Mouse (Mus musculus): ENCODE results near the gene Zfp292. TPM values are rescaled to one million over a fixed set of nuclear protein-coding genes. Genes with fewer than 3 reads are reported as not detected.

The Zfp292 gene
- polyA plus RNA-seq, 2 experiments: 11.9 to 23.2 TPM

GRCm38 (mm10) chr4:34901166-34901565 lies 18.4 kb upstream of the Zfp292 start:
- Histone ChIP-seq H3K9me3 (ENCODE audit: control insufficient read depth, low read length) (no peaks in the 10 kb centered on the region), H3K27ac (replicated peaks; ENCODE audit: low read depth, low read length) (no peak overlapping the region), H3K4me2 (replicated peaks; ENCODE audit: low read depth, low read length, severe bottlenecking) (no peak overlapping the region), H3K4me1 (ENCODE audit: control insufficient read depth, insufficient read depth, low read length) (no peaks in the 10 kb centered on the region), H3K36me3 (ENCODE audit: control insufficient read depth, insufficient read depth, low read length) (no peaks in the 10 kb centered on the region), H3K4me3 (replicated peaks; ENCODE audit: low read length) (no peak overlapping the region), H3K27me3 (ENCODE audit: control insufficient read depth, insufficient read depth, low read length) (no peaks in the 10 kb centered on the region), H3K9ac (ENCODE audit: low read depth, low read length, severe bottlenecking) (no peak overlapping the region)
- WGBS: 71% methylated on average over 4 of the region's 4 CpGs
- DNase-seq (ENCODE audit: low spot score): no peak
- no peak for ATAC-seq (ENCODE audit: low FRiP score, low read depth)
- no peak for TF ChIP-seq POLR2A (IDR thresholded peaks at IDR 0.05; ENCODE audit: borderline replicate concordance, extremely low read depth, insufficient read depth, insufficient read length)

DNA sequence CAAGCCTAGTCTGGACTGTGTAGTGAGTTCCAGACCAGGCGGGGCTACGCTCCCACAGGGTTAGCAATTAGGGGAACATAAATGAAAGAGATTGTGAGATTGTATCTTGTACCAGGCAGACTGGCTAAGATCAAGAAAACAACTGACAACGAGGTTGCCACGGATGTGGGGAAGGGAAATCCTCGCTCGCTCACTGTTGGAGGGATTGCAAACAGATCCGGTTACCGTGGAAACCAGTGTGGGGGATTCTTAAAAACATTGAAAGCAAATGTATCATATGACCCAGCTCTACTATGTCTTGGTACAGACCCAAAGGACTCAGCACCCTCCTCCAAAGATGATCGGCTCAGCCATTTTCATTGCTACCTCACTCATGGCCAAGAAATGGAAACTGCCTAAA lies 17.4 kb upstream of the Zfp292 start:
- H3K27me3 ChIP-seq (ENCODE audit: control insufficient read depth, insufficient read depth, low read length): no peaks in the 10 kb centered on the region
- no peaks in the 10 kb centered on the region for H3K9me3 ChIP-seq (ENCODE audit: control insufficient read depth, low read length)
- H3K4me1 ChIP-seq (ENCODE audit: control insufficient read depth, insufficient read depth, low read length): no peaks in the 10 kb centered on the region
- H3K27ac ChIP-seq (replicated peaks; ENCODE audit: low read depth, low read length): no peak overlapping the region
- WGBS: 51% methylated on average over 9 of the region's 9 CpGs
- H3K36me3 ChIP-seq (ENCODE audit: control insufficient read depth, insufficient read depth, low read length): no peaks in the 10 kb centered on the region
- no peak overlapping the region for H3K4me3 ChIP-seq (replicated peaks; ENCODE audit: low read length)
- no peak for DNase-seq (ENCODE audit: low spot score)
- no peak for ATAC-seq (ENCODE audit: low FRiP score, low read depth)
- no peak overlapping the region for H3K9ac ChIP-seq (ENCODE audit: low read depth, low read length, severe bottlenecking)
- H3K4me2 ChIP-seq (replicated peaks; ENCODE audit: low read depth, low read length, severe bottlenecking): no peak overlapping the region
- TF ChIP-seq POLR2A (IDR thresholded peaks at IDR 0.05; ENCODE audit: borderline replicate concordance, extremely low read depth, insufficient read depth, insufficient read length): no peak

DNA sequence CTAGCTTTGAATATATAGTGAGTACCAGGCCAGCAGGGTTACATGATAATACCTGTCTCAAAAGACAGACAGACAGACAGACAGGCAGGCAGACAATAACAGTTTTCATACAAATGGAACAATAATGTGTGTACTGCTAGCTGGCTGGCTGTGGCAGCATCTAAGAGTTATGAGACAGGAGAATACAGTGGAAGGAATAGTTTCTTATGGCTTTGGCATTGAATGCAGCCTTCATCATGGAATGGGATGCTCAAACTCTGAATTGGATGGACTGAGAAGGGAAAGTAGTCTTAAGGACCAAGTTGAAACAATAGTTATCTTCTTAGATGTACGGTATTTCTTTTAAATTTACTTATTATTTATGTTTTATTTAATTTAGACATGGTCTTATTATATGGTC lies 16.6 kb upstream of the Zfp292 start:
- WGBS: 95% methylated on average over 1 of the region's 1 CpGs
- DNase-seq (ENCODE audit: low spot score) (no peak), ATAC-seq (ENCODE audit: low FRiP score, low read depth) (no peak)
- Histone ChIP-seq H3K27me3 (ENCODE audit: control insufficient read depth, insufficient read depth, low read length) (no peaks in the 10 kb centered on the region), H3K27ac (replicated peaks; ENCODE audit: low read depth, low read length) (no peak overlapping the region), H3K4me2 (replicated peaks; ENCODE audit: low read depth, low read length, severe bottlenecking) (no peak overlapping the region), H3K4me3 (replicated peaks; ENCODE audit: low read length) (no peak overlapping the region), H3K4me1 (ENCODE audit: control insufficient read depth, insufficient read depth, low read length) (no peaks in the 10 kb centered on the region), H3K9me3 (ENCODE audit: control insufficient read depth, low read length) (no peaks in the 10 kb centered on the region), H3K9ac (ENCODE audit: low read depth, low read length, severe bottlenecking) (no peak overlapping the region), H3K36me3 (ENCODE audit: control insufficient read depth, insufficient read depth, low read length) (no peaks in the 10 kb centered on the region)
- no peak for TF ChIP-seq POLR2A (IDR thresholded peaks at IDR 0.05; ENCODE audit: borderline replicate concordance, extremely low read depth, insufficient read depth, insufficient read length)

- WGBS: 70% methylated on average over 2 of the region's 2 CpGs
- Histone ChIP-seq H3K9me3 (ENCODE audit: control insufficient read depth, low read length) (no peaks in the 10 kb centered on the region), H3K4me1 (ENCODE audit: control insufficient read depth, insufficient read depth, low read length) (no peaks in the 10 kb centered on the region), H3K27me3 (ENCODE audit: control insufficient read depth, insufficient read depth, low read length) (no peaks in the 10 kb centered on the region), H3K4me2 (replicated peaks; ENCODE audit: low read depth, low read length, severe bottlenecking) (no peak overlapping the region), H3K4me3 (replicated peaks; ENCODE audit: low read length) (no peak overlapping the region), H3K9ac (ENCODE audit: low read depth, low read length, severe bottlenecking) (no peak overlapping the region), H3K27ac (replicated peaks; ENCODE audit: low read depth, low read length) (no peak overlapping the region), H3K36me3 (ENCODE audit: control insufficient read depth, insufficient read depth, low read length) (no peaks in the 10 kb centered on the region)
- DNase-seq (ENCODE audit: low spot score) (no peak), ATAC-seq (ENCODE audit: low FRiP score, low read depth) (no peak)
- TF ChIP-seq POLR2A (IDR thresholded peaks at IDR 0.05; ENCODE audit: borderline replicate concordance, extremely low read depth, insufficient read depth, insufficient read length): no peak
Observed at GRCm38 (mm10) chr4:34898497-34898896, 15.7 kb upstream of the Zfp292 start.

GRCm38 (mm10) chr4:34893479-34893878 lies 10.7 kb upstream of the Zfp292 start, which contains the start of gene Cga:
TSS of gene Cga (plus strand) at chr4:34893779.
- Histone ChIP-seq H3K27me3 (ENCODE audit: control insufficient read depth, insufficient read depth, low read length) (peaks cover 12% of the 10 kb centered on the region; the same call in 1 of the 2 replicates), H3K4me2 (replicated peaks; ENCODE audit: low read depth, low read length, severe bottlenecking) (no peak within 1 kb of the TSS), H3K4me3 (replicated peaks; ENCODE audit: low read length) (no peak within 1 kb of the TSS), H3K36me3 (ENCODE audit: control insufficient read depth, insufficient read depth, low read length) (no peaks in the 10 kb centered on the region), H3K9ac (ENCODE audit: low read depth, low read length, severe bottlenecking) (no peak within 1 kb of the TSS), H3K27ac (replicated peaks; ENCODE audit: low read depth, low read length) (no peak within 1 kb of the TSS), H3K9me3 (ENCODE audit: control insufficient read depth, low read length) (no peaks in the 10 kb centered on the region), H3K4me1 (ENCODE audit: control insufficient read depth, insufficient read depth, low read length) (no peaks in the 10 kb centered on the region)
- ATAC-seq (ENCODE audit: low FRiP score, low read depth): no peak
- 63% methylated on average over 1 of the region's 1 CpGs for WGBS
- TF ChIP-seq POLR2A (IDR thresholded peaks at IDR 0.05; ENCODE audit: borderline replicate concordance, extremely low read depth, insufficient read depth, insufficient read length): no peak
- DNase-seq (ENCODE audit: low spot score): no peak

- Histone ChIP-seq H3K9me3 (ENCODE audit: control insufficient read depth, low read length) (no peaks in the 10 kb centered on the region), H3K4me3 (replicated peaks; ENCODE audit: low read length) (no peak overlapping the region), H3K9ac (ENCODE audit: low read depth, low read length, severe bottlenecking) (no peak overlapping the region), H3K36me3 (ENCODE audit: control insufficient read depth, insufficient read depth, low read length) (no peaks in the 10 kb centered on the region), H3K4me2 (replicated peaks; ENCODE audit: low read depth, low read length, severe bottlenecking) (no peak overlapping the region), H3K4me1 (ENCODE audit: control insufficient read depth, insufficient read depth, low read length) (peaks cover 4% of the 10 kb centered on the region; the same call in 1 of the 2 replicates), H3K27me3 (ENCODE audit: control insufficient read depth, insufficient read depth, low read length) (peaks cover 18% of the 10 kb centered on the region; the same call in 1 of the 2 replicates), H3K27ac (replicated peaks; ENCODE audit: low read depth, low read length) (no peak overlapping the region)
- 28% methylated on average over 2 of the region's 2 CpGs for WGBS
- DNase-seq (ENCODE audit: low spot score) (no peak), ATAC-seq (ENCODE audit: low FRiP score, low read depth) (no peak)
- TF ChIP-seq POLR2A (IDR thresholded peaks at IDR 0.05; ENCODE audit: borderline replicate concordance, extremely low read depth, insufficient read depth, insufficient read length): no peak
Observed at GRCm38 (mm10) chr4:34889812-34890185, 7.0 kb upstream of the Zfp292 start.

Data from limb, embryonic 14.5 days (tissue).